Mouse (Mus musculus) CD4-positive naive resting alpha-beta T cell, adult 57 days (primary cell): ENCODE results near the gene Fgf18. TPM values are rescaled to one million over a fixed set of nuclear protein-coding genes. Genes with fewer than 3 reads are reported as not detected.

Source experiments
- total RNA-seq: library from RNA; stranded (reverse); gene quantifications from one replicate; pipeline ENCODE4 v1.2.4, GENCODE M21; 2023

Gene Fgf18
- not detected for total RNA-seq

DNA sequence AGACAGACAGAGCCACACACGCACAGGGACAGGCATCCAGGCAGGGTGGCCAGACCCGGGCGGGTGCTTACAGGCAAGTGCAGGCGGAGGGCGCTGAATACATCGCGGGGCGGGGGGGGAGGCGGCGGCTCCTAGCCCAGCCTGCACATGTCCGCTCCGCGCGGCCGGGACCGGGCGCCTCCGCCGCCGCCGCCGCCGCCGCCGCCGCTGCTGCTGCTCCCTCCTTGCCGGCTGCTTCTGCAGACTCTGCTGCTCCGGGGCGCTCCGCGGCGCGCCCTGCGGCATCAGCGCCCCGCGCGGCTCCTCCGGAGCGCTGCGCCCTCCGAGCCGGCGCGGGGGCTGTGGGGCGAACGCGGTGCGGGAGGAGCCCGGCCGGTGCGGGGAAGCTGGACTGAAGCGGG is at the start of gene Fgf18:
TSS of gene Fgf18 (minus strand) at position 230 of the 401 bp plus-strand sequence.

DNA sequence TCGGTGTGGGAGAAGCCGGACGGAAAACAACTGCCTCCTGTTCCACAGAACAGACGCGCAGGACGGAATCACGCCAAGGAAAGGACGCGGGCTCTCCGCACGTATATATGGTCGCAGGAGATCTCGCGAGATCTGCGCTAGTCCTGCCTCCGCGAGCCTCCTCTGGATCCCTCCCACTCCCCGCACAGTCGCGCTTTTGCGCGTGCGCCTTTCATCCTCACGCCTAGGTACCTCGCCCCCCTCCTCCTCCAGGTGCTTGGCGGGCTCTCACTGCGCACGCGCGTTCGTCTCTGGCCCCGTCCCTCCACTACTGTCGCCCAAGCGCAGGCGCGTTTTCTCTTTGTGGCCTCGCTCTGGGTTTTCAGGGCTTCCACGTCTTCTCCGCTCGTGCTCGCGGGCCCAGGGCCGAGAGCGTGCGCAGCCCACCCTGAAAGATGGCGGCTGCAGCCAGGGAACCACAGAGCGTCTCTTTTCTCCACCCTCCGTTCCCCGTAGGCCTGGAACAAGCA is 15.9 kb upstream of the Fgf18 start, which contains the start of gene Npm1:
TSS of gene Npm1 (minus strand) at position 209 of the 509 bp plus-strand sequence.

Other genes starting within 250 kb of the Fgf18 start
- 706 TPM for gene Npm1, start 15.8 kb upstream of the Fgf18 start, total RNA-seq
- gene Tlx3, start 56.2 kb upstream of the Fgf18 start, total RNA-seq: not detected
- gene Gm12117, start 129.3 kb upstream of the Fgf18 start, total RNA-seq: not detected